Mouse (Mus musculus) forebrain, postnatal 0 days (tissue): ENCODE data around the gene Xpnpep3. TPM values are rescaled to one million over a fixed set of nuclear protein-coding genes. Genes with fewer than 3 reads are reported as not detected.

Source experiments
- ATAC-seq: fragments of 200-750 bp; cut with Nextera tagmentation; 2 replicates; pipeline ENCODE4 v1.8.0; 2017; ENCODE audit warnings: mild to moderate bottlenecking, moderate library complexity
- DNase-seq: peaks from one replicate; pipeline ENCODE4 v3.0.0-alpha.2; 2015
- H3K27ac ChIP-seq: fragments of 300-500 bp; sonication (generic); 2 replicates; pipeline ENCODE4 v1.5.1; 2014; ENCODE audit warnings: low read depth, mild to moderate bottlenecking, antibody characterized with exemption, low read length, moderate library complexity, mixed read lengths
- H3K27me3 ChIP-seq: fragments of 300-500 bp; sonication (generic); 2 replicates; pipeline ENCODE4 v1.6.1; 2014; ENCODE audit warnings: mild to moderate bottlenecking, low read length, mixed read lengths; ENCODE audit not compliant: insufficient read depth
- H3K36me3 ChIP-seq: fragments of 300-500 bp; sonication (generic); 2 replicates; pipeline ENCODE4 v1.6.1; 2014; ENCODE audit warnings: mild to moderate bottlenecking, moderate library complexity; ENCODE audit not compliant: insufficient read depth
- H3K4me1 ChIP-seq: fragments of 300-500 bp; sonication (generic); 2 replicates; pipeline ENCODE4 v1.6.1; 2014; ENCODE audit warnings: antibody characterized with exemption; ENCODE audit not compliant: insufficient read depth
- H3K4me2 ChIP-seq: fragments of 300-500 bp; sonication (generic); 2 replicates; pipeline ENCODE4 v1.6.1; 2014; ENCODE audit warnings: low read depth, mild to moderate bottlenecking, moderate library complexity
- H3K4me3 ChIP-seq: fragments of 300-500 bp; sonication (generic); 2 replicates; pipeline ENCODE4 v1.5.1; 2014; ENCODE audit warnings: low read depth, low read length, mixed read lengths
- H3K9ac ChIP-seq: fragments of 300-500 bp; sonication (generic); 2 replicates; pipeline ENCODE4 v1.6.1; 2014; ENCODE audit warnings: mild to moderate bottlenecking
- H3K9me3 ChIP-seq: fragments of 300-500 bp; sonication (generic); 2 replicates; pipeline ENCODE4 v1.6.1; 2016; ENCODE audit warnings: low read length
- CTCF ChIP-seq: sonication (generic); IDR thresholded peaks from 2 replicates; pipeline ENCODE4 v1.5.1; 2016; ENCODE audit warnings: antibody characterized with exemption, control low read depth, low read depth
- WGBS: fragments of 180-500 bp; shearing (Covaris S2); extraction: QIAGEN DNeasy Blood & Tissue Kit; methylation state at CpG from one replicate; pipeline ENCODE4 v1.1.7; 2014; 5-methylcytosine and 5-hydroxymethylcytosine counted together
- polyA plus RNA-seq: library from polyadenylated mRNA; unstranded; fragments of >200 nt; fragmentation: Nextera tagmentation; extraction: Ambion mirVana; gene quantifications from 2 replicates; pipeline ENCODE4 v1.2.1, GENCODE M21; 2015
- total RNA-seq: library from RNA; depleted of rRNA; stranded (reverse); fragments of >200 nt; gene quantifications from 2 replicates; pipeline ENCODE4 v1.2.3, GENCODE M21; 2014

The Xpnpep3 gene
- total and polyA plus RNA-seq, 2 experiments from 2014 or later = 7.4 to 8.5 TPM

- Histone ChIP-seq H3K27ac (peak within 1 kb of the TSS; percentile 54), H3K4me3 (peak within 1 kb of the TSS; percentile 50), H3K36me3 (peaks cover 21% of the 10 kb centered on the region), H3K9me3 (no peaks in the 10 kb centered on the region), H3K27me3 (no peaks in the 10 kb centered on the region), H3K9ac (peak within 1 kb of the TSS; percentile 48), H3K4me1 (0 out of 2 replicates have a peak, but pooled peaks cover 12% of the 10 kb centered on the region), H3K4me2 (peak within 1 kb of the TSS; percentile 81)
- under 1% methylated on average over 30 of the region's 30 CpGs for WGBS
- DNase-seq (peak; percentile 94), ATAC-seq (peak; percentile 100)
- no peak for TF ChIP-seq CTCF
These were observed 39.5 kb upstream of the Xpnpep3 start, which contains the start of gene Slc25a17 for GRCm38 (mm10) chr15:81360345-81361021. Slc25a17 (minus strand) TSS chr15:81360812.

DNA sequence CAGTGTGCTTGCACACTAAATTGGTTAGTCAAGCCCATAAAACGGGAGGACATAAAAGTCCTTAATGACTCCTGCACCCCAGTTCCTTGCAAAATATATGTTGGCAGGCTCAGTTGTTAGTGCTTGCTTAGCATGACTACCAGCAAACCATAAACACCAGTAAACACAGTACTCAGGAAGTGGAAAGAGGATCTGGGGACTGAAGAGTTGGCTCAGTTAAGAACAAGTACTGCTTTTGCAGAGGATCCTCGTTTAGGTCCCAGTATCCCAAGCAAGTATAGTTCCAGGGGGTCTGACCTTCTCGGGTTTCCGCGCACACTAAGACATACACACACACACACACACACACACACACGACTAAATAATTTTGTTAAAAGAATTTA lies 38.9 kb upstream of the Xpnpep3 start:
- H3K9ac ChIP-seq = peak overlapping the region; percentile 48; the same call in 1 of the 2 replicates

GRCm38 (mm10) chr15:81361417-81362015 lies 38.4 kb upstream of the Xpnpep3 start:
- H3K4me2 ChIP-seq = peak overlapping the region; percentile 81
- H3K9ac ChIP-seq = no peak overlapping the region
- peaks cover 31% of the 10 kb centered on the region for H3K36me3 ChIP-seq
- WGBS = 45% methylated on average over 10 of the region's 10 CpGs
- no peak for DNase-seq
- TF ChIP-seq CTCF = no peak
- H3K4me3 ChIP-seq = no peak overlapping the region
- no peak overlapping the region for H3K27ac ChIP-seq
- H3K4me1 ChIP-seq = 0 out of 2 replicates have a peak, but pooled peaks cover 12% of the 10 kb centered on the region
- H3K27me3 ChIP-seq = no peaks in the 10 kb centered on the region
- ATAC-seq = no peak
- H3K9me3 ChIP-seq = no peaks in the 10 kb centered on the region

More for the DNA sequence above, 38.9 kb upstream of the Xpnpep3 start:
- Histone ChIP-seq H3K36me3 (peaks cover 26% of the 10 kb centered on the region), H3K27me3 (no peaks in the 10 kb centered on the region), H3K9me3 (no peaks in the 10 kb centered on the region), H3K4me1 (0 out of 2 replicates have a peak, but pooled peaks cover 12% of the 10 kb centered on the region), H3K4me3 (peak overlapping the region; percentile 50), H3K4me2 (peak overlapping the region; percentile 81), H3K27ac (peak overlapping the region; percentile 54)
- ATAC-seq (peak; percentile 40), DNase-seq (no peak)
- WGBS = 44% methylated on average over 6 of the region's 6 CpGs
- no peak for TF ChIP-seq CTCF

DNA sequence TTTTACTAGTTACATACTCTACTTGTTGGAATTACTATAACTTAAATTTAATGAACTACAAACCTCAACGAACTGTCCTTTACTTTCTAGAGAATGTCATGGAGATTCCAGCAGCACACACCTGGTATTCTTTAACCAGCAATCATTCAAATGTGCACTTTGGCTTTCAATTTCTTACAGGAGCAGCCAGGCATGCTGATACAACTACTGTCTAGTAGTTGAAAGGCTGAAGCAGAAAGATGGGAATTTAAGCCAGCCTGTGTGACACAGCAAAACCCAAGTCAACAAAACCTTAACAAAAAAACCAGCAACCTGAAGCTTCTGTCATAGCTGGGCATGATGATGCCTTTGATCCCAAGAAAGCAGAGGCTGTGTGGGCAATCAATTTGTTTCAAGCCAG lies 37.4 kb upstream of the Xpnpep3 start:
- Histone ChIP-seq H3K27me3 (no peaks in the 10 kb centered on the region), H3K4me1 (0 out of 2 replicates have a peak, but pooled peaks cover 12% of the 10 kb centered on the region), H3K4me2 (no peak overlapping the region), H3K36me3 (peaks cover 40% of the 10 kb centered on the region), H3K4me3 (no peak overlapping the region), H3K9ac (no peak overlapping the region), H3K9me3 (no peaks in the 10 kb centered on the region), H3K27ac (no peak overlapping the region)
- ATAC-seq (no peak), DNase-seq (no peak)
- no peak for TF ChIP-seq CTCF
- WGBS = 82% methylated on average over 1 of the region's 1 CpGs

DNA sequence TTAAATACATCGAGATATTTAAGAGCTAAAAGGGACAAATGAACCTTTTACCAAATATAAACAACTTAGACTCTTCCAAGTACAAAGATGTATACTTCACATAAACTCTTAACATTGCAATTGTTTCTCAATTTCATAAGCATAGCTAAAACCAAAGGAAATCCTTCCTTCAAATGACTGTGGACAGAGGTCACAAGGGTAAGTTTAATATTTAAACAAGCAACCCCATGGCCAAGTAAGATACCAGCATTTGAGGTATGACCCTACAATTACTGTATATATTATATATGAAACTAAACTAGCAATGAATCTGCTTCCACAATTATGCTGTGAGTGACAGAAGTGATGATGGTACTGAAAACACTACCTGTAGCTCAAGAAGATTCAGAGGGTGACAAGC lies 35.7 kb upstream of the Xpnpep3 start:
- ATAC-seq (no peak), DNase-seq (no peak)
- Histone ChIP-seq H3K4me1 (0 out of 2 replicates have a peak, but pooled peaks cover 8% of the 10 kb centered on the region), H3K4me2 (no peak overlapping the region), H3K27ac (no peak overlapping the region), H3K9me3 (no peaks in the 10 kb centered on the region), H3K4me3 (no peak overlapping the region), H3K27me3 (no peaks in the 10 kb centered on the region), H3K9ac (no peak overlapping the region), H3K36me3 (peaks cover 53% of the 10 kb centered on the region)
- no peak for TF ChIP-seq CTCF
- 96% methylated on average over 1 of the region's 1 CpGs for WGBS

- WGBS = 92% methylated on average over 8 of the region's 8 CpGs
- H3K4me1 ChIP-seq = no peaks in the 10 kb centered on the region
These were observed 34.7 kb upstream of the Xpnpep3 start for GRCm38 (mm10) chr15:81365246-81365645.

GRCm38 (mm10) chr15:81366241-81366640 lies 33.7 kb upstream of the Xpnpep3 start:
- no peaks in the 10 kb centered on the region for H3K4me1 ChIP-seq
- H3K4me2 ChIP-seq = no peak overlapping the region
- ATAC-seq = no peak
- H3K36me3 ChIP-seq = peaks cover 71% of the 10 kb centered on the region
- H3K27ac ChIP-seq = no peak overlapping the region
- H3K9me3 ChIP-seq = no peaks in the 10 kb centered on the region
- no peak overlapping the region for H3K9ac ChIP-seq
- no peaks in the 10 kb centered on the region for H3K27me3 ChIP-seq
- H3K4me3 ChIP-seq = no peak overlapping the region
- 78% methylated on average over 4 of the region's 4 CpGs for WGBS
- no peak for DNase-seq
- TF ChIP-seq CTCF = no peak

More at GRCm38 (mm10) chr15:81365246-81365645, 34.7 kb upstream of the Xpnpep3 start:
- Histone ChIP-seq H3K9me3 (no peaks in the 10 kb centered on the region), H3K4me3 (no peak overlapping the region), H3K9ac (no peak overlapping the region), H3K36me3 (peaks cover 62% of the 10 kb centered on the region), H3K27ac (no peak overlapping the region), H3K4me2 (no peak overlapping the region), H3K27me3 (no peaks in the 10 kb centered on the region)
- TF ChIP-seq CTCF = no peak
- ATAC-seq (no peak), DNase-seq (no peak)
